Mouse (Mus musculus) 3134 (cell line): ENCODE data around the gene Serinc3.
"Not testable (repeated sequence)": the region's sequence is repeated elsewhere in the genome, so short reads cannot be mapped to it uniquely, and the experiment has no call there.

ENCODE experiments used
- DNase-seq: peaks from one replicate; pipeline ENCODE4 v3.0.0-alpha.2; 2011; ENCODE audit warnings: low spot score; ENCODE audit not compliant: insufficient read length; ENCODE audit errors: extremely low read depth

Gene Serinc3

GRCm38 (mm10) chr2:163634211-163634610, 10.7 kb downstream of the Serinc3 start:
- no peak for DNase-seq

- DNase-seq, result no peak
These were observed 13.2 kb downstream of the Serinc3 start for GRCm38 (mm10) chr2:163631715-163632114.

- no peak for DNase-seq
These were observed 13.7 kb downstream of the Serinc3 start for GRCm38 (mm10) chr2:163631223-163631622.

GRCm38 (mm10) chr2:163621401-163621800, 23.5 kb downstream of the Serinc3 start:
- not testable (repeated sequence) for DNase-seq

GRCm38 (mm10) chr2:163620451-163620850, 24.5 kb downstream of the Serinc3 start:
- DNase-seq, result no peak

GRCm38 (mm10) chr2:163617874-163618273, 27.1 kb downstream of the Serinc3 start:
- DNase-seq, result no peak

GRCm38 (mm10) chr2:163617232-163617863, 27.6 kb downstream of the Serinc3 start:
- no peak for DNase-seq

GRCm38 (mm10) chr2:163616652-163617227, 28.2 kb downstream of the Serinc3 start:
- DNase-seq, result no peak

GRCm38 (mm10) chr2:163615906-163616651, 28.9 kb downstream of the Serinc3 start:
- no peak for DNase-seq

- DNase-seq, result no peak
These were observed 29.5 kb downstream of the Serinc3 start for GRCm38 (mm10) chr2:163615401-163615800.

GRCm38 (mm10) chr2:163613990-163614389, 30.9 kb downstream of the Serinc3 start:
- no peak for DNase-seq

- no peak for DNase-seq
These were observed 31.7 kb downstream of the Serinc3 start for GRCm38 (mm10) chr2:163613206-163613605.

GRCm38 (mm10) chr2:163611176-163611575, 33.8 kb downstream of the Serinc3 start:
- no peak for DNase-seq

GRCm38 (mm10) chr2:163609281-163609975, 35.5 kb downstream of the Serinc3 start:
- DNase-seq, result no peak

- no peak for DNase-seq
These were observed 36.9 kb downstream of the Serinc3 start for GRCm38 (mm10) chr2:163608008-163608407.

- DNase-seq, result no peak
These were observed 38.8 kb downstream of the Serinc3 start for GRCm38 (mm10) chr2:163606161-163606560.

- peak; percentile 89 for DNase-seq
These were observed 42.6 kb downstream of the Serinc3 start, which contains the start of gene Ttpal for GRCm38 (mm10) chr2:163602101-163602971. Gene Ttpal (plus strand): TSS chr2:163602314.

- DNase-seq, result no peak
These were observed 43.2 kb downstream of the Serinc3 start for GRCm38 (mm10) chr2:163601712-163602100.

GRCm38 (mm10) chr2:163601066-163601465, 43.9 kb downstream of the Serinc3 start:
- DNase-seq, result no peak

GRCm38 (mm10) chr2:163599226-163599625, 45.7 kb downstream of the Serinc3 start:
- no peak for DNase-seq
